Mouse (Mus musculus) embryonic facial prominence, embryonic 10.5 days (tissue): ENCODE data around the gene Rcc1l. TPM values are rescaled to one million over a fixed set of nuclear protein-coding genes. Genes with fewer than 3 reads are reported as not detected.

ENCODE experiments used
- DNase-seq: peaks from one replicate; pipeline ENCODE4 v3.0.0-alpha.2; 2017; ENCODE audit warnings: low spot score
- H3K27ac ChIP-seq: fragments of 300-500 bp; sonication (generic); replicated peaks from 2 replicates; pipeline ENCODE4 v1.5.1; 2016; ENCODE audit warnings: mild to moderate bottlenecking
- H3K27me3 ChIP-seq: fragments of 300-500 bp; sonication (generic); replicated peaks from 2 replicates; pipeline ENCODE4 v1.6.1; 2016; ENCODE audit warnings: low read depth, mild to moderate bottlenecking; ENCODE audit not compliant: poor library complexity, severe bottlenecking
- H3K36me3 ChIP-seq: fragments of 300-500 bp; sonication (generic); replicated peaks from 2 replicates; pipeline ENCODE4 v1.6.1; 2016; ENCODE audit warnings: mild to moderate bottlenecking, moderate library complexity
- H3K4me1 ChIP-seq: fragments of 300-500 bp; sonication (generic); 2 replicates; pipeline ENCODE4 v1.6.1; 2016
- H3K4me3 ChIP-seq: fragments of 300-500 bp; sonication (generic); 2 replicates; pipeline ENCODE4 v1.5.1; 2016; ENCODE audit warnings: mild to moderate bottlenecking, moderate library complexity
- H3K9me3 ChIP-seq: fragments of 300-500 bp; sonication (generic); 2 replicates; pipeline ENCODE4 v1.6.1; 2016; ENCODE audit warnings: mild to moderate bottlenecking
- WGBS: fragments of 180-500 bp; shearing (Covaris S2); methylation state at CpG from one replicate; pipeline ENCODE4 v1.1.7; 2016; 5-methylcytosine and 5-hydroxymethylcytosine counted together
- polyA plus RNA-seq: library from polyadenylated mRNA; unstranded; fragments of >200 nt; fragmentation: Nextera tagmentation; extraction: Ambion mirVana; gene quantifications from 2 replicates; pipeline ENCODE4 v1.2.1, GENCODE M21; 2016

The Rcc1l gene
- polyA plus RNA-seq, 1 experiment from 2014 or later: 41.9 TPM

DNA sequence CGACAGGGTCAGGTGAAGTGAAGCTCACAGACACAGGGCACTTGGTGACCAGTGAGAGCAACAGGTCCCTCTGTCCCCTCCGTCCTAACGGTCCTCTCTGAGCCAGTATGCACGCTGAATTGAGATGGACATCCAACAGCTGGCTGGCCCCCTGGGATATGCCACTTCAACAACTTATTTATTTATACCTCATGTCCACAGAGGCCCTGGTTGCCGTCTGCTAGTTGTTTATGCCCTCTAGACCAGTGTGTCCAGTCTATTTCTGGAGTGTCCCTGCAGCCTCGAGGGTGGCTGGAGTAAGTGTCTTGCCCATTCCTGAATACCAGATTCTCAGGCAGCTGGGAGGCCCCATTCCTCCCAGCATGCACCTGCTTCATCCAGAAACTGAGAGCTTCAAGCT, 52.7 kb downstream of the Rcc1l start:
- DNase-seq: no peak
- H3K4me3 ChIP-seq: no peak overlapping the region
- 81% methylated on average over 6 of the region's 6 CpGs for WGBS
- peaks cover 6% of the 10 kb centered on the region; the same call in 1 of the 2 replicates for H3K9me3 ChIP-seq
- H3K27me3 ChIP-seq: no peaks in the 10 kb centered on the region
- H3K36me3 ChIP-seq: peaks cover 24% of the 10 kb centered on the region
- H3K4me1 ChIP-seq: peaks cover 14% of the 10 kb centered on the region
- H3K27ac ChIP-seq: no peak overlapping the region

DNA sequence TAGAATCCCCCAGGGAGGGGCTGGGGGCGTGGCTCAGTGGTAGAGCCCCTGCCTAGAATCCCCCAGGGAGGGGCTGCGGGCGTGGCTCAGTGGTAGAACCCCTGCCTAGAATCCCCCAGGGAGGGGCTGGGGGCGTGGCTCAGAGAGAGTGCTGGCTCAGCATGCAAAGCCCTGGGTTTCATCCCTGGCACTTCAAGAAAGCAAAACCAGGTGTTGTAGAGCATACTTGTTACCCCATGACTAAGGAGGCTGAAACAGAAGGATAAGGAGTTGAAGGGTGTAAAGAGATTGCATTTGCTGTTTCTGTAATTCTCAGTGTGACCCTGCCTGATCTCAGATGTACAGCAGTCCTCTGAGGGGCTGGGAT, 54.7 kb downstream of the Rcc1l start:
- DNase-seq: no peak
- peaks cover 14% of the 10 kb centered on the region for H3K4me1 ChIP-seq
- 82% methylated on average over 4 of the region's 4 CpGs for WGBS
- H3K36me3 ChIP-seq: peaks cover 22% of the 10 kb centered on the region
- no peaks in the 10 kb centered on the region for H3K27me3 ChIP-seq
- H3K27ac ChIP-seq: no peak overlapping the region
- H3K9me3 ChIP-seq: peaks cover 4% of the 10 kb centered on the region; the same call in 1 of the 2 replicates
- no peak overlapping the region for H3K4me3 ChIP-seq

GRCm38 (mm10) chr5:134121138-134121892, 55.3 kb downstream of the Rcc1l start:
- no peak overlapping the region for H3K27ac ChIP-seq
- no peaks in the 10 kb centered on the region for H3K27me3 ChIP-seq
- H3K4me3 ChIP-seq: no peak overlapping the region
- WGBS: 76% methylated on average over 9 of the region's 9 CpGs
- H3K36me3 ChIP-seq: peaks cover 17% of the 10 kb centered on the region
- H3K9me3 ChIP-seq: no peaks in the 10 kb centered on the region
- DNase-seq: peak; percentile 35
- H3K4me1 ChIP-seq: peaks cover 14% of the 10 kb centered on the region

GRCm38 (mm10) chr5:134120135-134120534, 56.4 kb downstream of the Rcc1l start:
- H3K4me1 ChIP-seq: peaks cover 14% of the 10 kb centered on the region
- H3K4me3 ChIP-seq: no peak overlapping the region
- H3K9me3 ChIP-seq: no peaks in the 10 kb centered on the region
- no peaks in the 10 kb centered on the region for H3K27me3 ChIP-seq
- DNase-seq: no peak
- no peak overlapping the region for H3K27ac ChIP-seq
- peaks cover 13% of the 10 kb centered on the region for H3K36me3 ChIP-seq
- WGBS: 88% methylated on average over 3 of the region's 3 CpGs

GRCm38 (mm10) chr5:134119481-134120120, 57.0 kb downstream of the Rcc1l start:
- Histone ChIP-seq H3K27ac (peak overlapping the region; percentile 31; the same call in 1 of the 2 replicates), H3K36me3 (peaks cover 13% of the 10 kb centered on the region), H3K27me3 (no peaks in the 10 kb centered on the region), H3K9me3 (no peaks in the 10 kb centered on the region), H3K4me3 (no peak overlapping the region), H3K4me1 (peaks cover 14% of the 10 kb centered on the region)
- peak; percentile 27 for DNase-seq
- 61% methylated on average over 10 of the region's 10 CpGs for WGBS

- H3K4me3 ChIP-seq: no peak overlapping the region
- peaks cover 14% of the 10 kb centered on the region for H3K4me1 ChIP-seq
- H3K9me3 ChIP-seq: no peaks in the 10 kb centered on the region
- H3K27ac ChIP-seq: peak overlapping the region; percentile 31; the same call in 1 of the 2 replicates
- peaks cover 13% of the 10 kb centered on the region for H3K36me3 ChIP-seq
- 92% methylated on average over 15 of the region's 15 CpGs for WGBS
- no peak for DNase-seq
- H3K27me3 ChIP-seq: no peaks in the 10 kb centered on the region
These were observed 57.7 kb downstream of the Rcc1l start for GRCm38 (mm10) chr5:134118798-134119407.

DNA sequence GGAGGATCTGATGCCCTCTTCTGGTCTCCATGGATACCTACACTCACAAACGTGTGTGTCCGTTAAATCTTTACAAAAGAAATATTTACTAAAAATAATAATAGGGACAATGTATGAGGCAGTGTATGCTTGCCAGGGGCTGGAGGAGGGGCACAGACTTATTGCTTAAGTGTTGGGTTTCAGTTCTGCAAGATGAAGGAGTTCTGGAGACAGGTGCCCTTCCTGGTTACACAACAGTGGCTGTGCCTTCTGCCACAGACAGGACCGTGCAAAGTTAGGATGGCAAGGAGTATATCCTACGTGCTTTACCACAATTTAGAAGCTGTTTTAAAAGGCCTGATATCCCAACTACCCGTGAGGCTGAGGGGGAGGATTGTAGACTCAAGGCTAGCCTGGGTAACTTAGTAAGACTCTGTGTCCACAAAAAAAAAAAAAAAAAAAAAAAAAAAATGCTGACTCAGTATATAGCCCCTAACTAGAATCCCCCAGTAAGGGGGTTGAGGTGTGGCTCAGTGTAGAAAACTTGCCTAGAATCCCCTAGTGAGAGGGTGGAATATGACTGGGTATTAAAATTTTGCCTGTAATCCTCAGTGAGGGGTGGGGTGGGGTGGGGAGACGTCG, 60.8 kb downstream of the Rcc1l start:
- no peaks in the 10 kb centered on the region for H3K9me3 ChIP-seq
- H3K27ac ChIP-seq: no peak overlapping the region
- DNase-seq: no peak
- peaks cover 27% of the 10 kb centered on the region for H3K36me3 ChIP-seq
- H3K27me3 ChIP-seq: no peaks in the 10 kb centered on the region
- 93% methylated on average over 7 of the region's 7 CpGs for WGBS
- peaks cover 8% of the 10 kb centered on the region for H3K4me1 ChIP-seq
- no peak overlapping the region for H3K4me3 ChIP-seq

DNA sequence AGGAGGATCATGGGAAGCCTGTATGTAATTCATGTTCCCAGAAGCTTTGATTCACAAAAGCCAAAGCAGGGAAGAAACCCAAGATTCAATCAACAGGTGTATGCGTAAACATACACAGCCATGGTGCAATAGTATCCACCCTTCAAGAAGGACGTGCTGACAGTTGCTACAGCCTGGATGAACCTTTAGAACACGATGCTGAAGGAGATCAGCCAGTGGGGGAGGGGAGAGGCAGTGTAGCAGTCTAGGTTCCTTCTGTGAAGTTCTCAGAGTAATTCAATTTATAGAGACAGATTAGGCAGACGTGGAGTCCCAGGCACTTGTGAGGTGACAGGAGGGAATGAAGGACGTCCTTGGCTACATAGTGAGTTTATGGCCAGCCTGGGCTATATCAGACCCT, 61.6 kb downstream of the Rcc1l start:
- no peak for DNase-seq
- WGBS: 84% methylated on average over 5 of the region's 5 CpGs

GRCm38 (mm10) chr5:134105829-134106228, 70.7 kb downstream of the Rcc1l start:
- WGBS: 90% methylated on average over 8 of the region's 8 CpGs

More for the DNA sequence above, 61.6 kb downstream of the Rcc1l start:
- H3K4me3 ChIP-seq: no peak overlapping the region
- no peak overlapping the region for H3K27ac ChIP-seq
- H3K9me3 ChIP-seq: no peaks in the 10 kb centered on the region
- H3K4me1 ChIP-seq: peaks cover 8% of the 10 kb centered on the region
- peaks cover 32% of the 10 kb centered on the region for H3K36me3 ChIP-seq
- H3K27me3 ChIP-seq: no peaks in the 10 kb centered on the region

DNA sequence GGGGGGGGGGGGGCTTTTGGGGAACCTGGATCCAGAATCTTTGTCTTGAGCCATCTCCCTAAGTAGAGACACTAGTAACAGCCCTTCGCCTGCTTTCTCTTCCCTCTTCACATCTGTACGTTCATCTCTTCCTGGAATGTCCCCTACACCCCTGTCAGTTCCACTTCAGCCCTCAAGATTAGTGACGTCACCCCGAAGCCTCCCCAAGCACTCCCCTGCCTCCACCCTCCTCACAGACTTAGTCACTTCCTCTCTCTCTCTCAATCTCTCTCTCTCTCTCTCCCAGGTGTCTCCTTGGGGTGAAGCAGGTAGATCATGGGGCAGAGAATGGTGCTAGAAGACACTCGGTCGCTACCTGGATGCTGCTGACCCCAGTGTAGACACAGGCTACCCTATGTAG, 73.9 kb downstream of the Rcc1l start:
- no peak for DNase-seq
- H3K36me3 ChIP-seq: peaks cover 13% of the 10 kb centered on the region
- H3K9me3 ChIP-seq: no peaks in the 10 kb centered on the region
- 73% methylated on average over 6 of the region's 6 CpGs for WGBS
- H3K4me3 ChIP-seq: no peak overlapping the region
- H3K4me1 ChIP-seq: peaks cover 47% of the 10 kb centered on the region
- no peak overlapping the region for H3K27ac ChIP-seq
- no peaks in the 10 kb centered on the region; the same call in 1 of the 2 replicates for H3K27me3 ChIP-seq

More at GRCm38 (mm10) chr5:134105829-134106228, 70.7 kb downstream of the Rcc1l start:
- no peak overlapping the region for H3K27ac ChIP-seq
- DNase-seq: no peak
- peaks cover 21% of the 10 kb centered on the region for H3K36me3 ChIP-seq
- no peaks in the 10 kb centered on the region for H3K9me3 ChIP-seq
- H3K4me1 ChIP-seq: peaks cover 23% of the 10 kb centered on the region
- H3K4me3 ChIP-seq: no peak overlapping the region
- H3K27me3 ChIP-seq: no peaks in the 10 kb centered on the region

GRCm38 (mm10) chr5:134101883-134102282, 74.7 kb downstream of the Rcc1l start:
- H3K4me1 ChIP-seq: peaks cover 47% of the 10 kb centered on the region
- DNase-seq: no peak
- H3K36me3 ChIP-seq: peaks cover 12% of the 10 kb centered on the region
- H3K27ac ChIP-seq: no peak overlapping the region
- no peaks in the 10 kb centered on the region for H3K9me3 ChIP-seq
- H3K4me3 ChIP-seq: no peak overlapping the region
- 26% methylated on average over 5 of the region's 5 CpGs for WGBS
- no peaks in the 10 kb centered on the region; the same call in 1 of the 2 replicates for H3K27me3 ChIP-seq

DNA sequence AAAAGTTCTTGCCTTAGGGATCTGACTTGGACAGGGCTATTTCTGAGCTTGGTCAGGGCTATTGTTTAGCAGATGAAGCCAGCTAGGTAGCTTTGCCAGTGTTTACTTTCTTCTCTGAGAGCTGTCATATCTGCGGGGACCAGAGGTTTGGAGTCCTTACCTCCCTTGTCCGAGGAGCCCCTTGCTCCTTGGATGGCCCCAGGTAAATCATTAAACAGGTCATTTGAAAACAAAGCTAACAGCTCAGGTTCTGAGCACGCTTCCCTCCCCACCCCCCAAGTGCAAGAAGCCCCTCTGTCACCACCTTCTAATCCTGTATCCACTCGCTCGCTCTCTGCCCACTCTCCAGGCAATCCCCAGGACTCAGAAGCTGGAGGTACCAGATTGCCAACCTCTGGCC, 75.3 kb downstream of the Rcc1l start:
- Histone ChIP-seq H3K36me3 (peaks cover 10% of the 10 kb centered on the region), H3K4me3 (peak overlapping the region; percentile 85; the same call in 1 of the 2 replicates), H3K27ac (no peak overlapping the region)

More for the DNA sequence above, 75.3 kb downstream of the Rcc1l start:
- Histone ChIP-seq H3K27me3 (no peaks in the 10 kb centered on the region; the same call in 1 of the 2 replicates), H3K4me1 (peaks cover 47% of the 10 kb centered on the region), H3K9me3 (no peaks in the 10 kb centered on the region)
- DNase-seq: no peak
- 58% methylated on average over 5 of the region's 5 CpGs for WGBS
